Mouse (Mus musculus): ENCODE results near the gene Bfsp2.

The Bfsp2 gene

GRCm38 (mm10) chr9:103383576-103383975 lies 96.6 kb downstream of the Bfsp2 start:
- DNase-seq (ENCODE audit: low spot score) = no peak

GRCm38 (mm10) chr9:103382989-103383388 lies 97.2 kb downstream of the Bfsp2 start:
- no peak for DNase-seq (ENCODE audit: low spot score)

GRCm38 (mm10) chr9:103380566-103380965 lies 99.7 kb downstream of the Bfsp2 start:
- no peak for DNase-seq (ENCODE audit: low spot score)

- peak; percentile 26 for DNase-seq (ENCODE audit: low spot score)
Measured at GRCm38 (mm10) chr9:103379199-103379598, 101.0 kb downstream of the Bfsp2 start.

GRCm38 (mm10) chr9:103378686-103379085 lies 101.5 kb downstream of the Bfsp2 start:
- DNase-seq (ENCODE audit: low spot score) = peak; percentile 16

- DNase-seq (ENCODE audit: low spot score) = no peak
Measured at GRCm38 (mm10) chr9:103376346-103377320, 103.6 kb downstream of the Bfsp2 start.

All from MN1 (cell line).